Mouse (Mus musculus): ENCODE results near the gene Nadsyn1.

- TF ChIP-seq CTCF (IDR thresholded peaks at IDR 0.05; ENCODE audit: extremely low read depth, insufficient read depth, insufficient read length, insufficient replicate concordance), result no peak
- no peak for TF ChIP-seq POLR2A (IDR thresholded peaks at IDR 0.05; ENCODE audit: low read depth, low read length)
These were observed 70.6 kb downstream of the Nadsyn1 start for GRCm38 (mm10) chr7:143752056-143752455.
